Mouse (Mus musculus) lung, embryonic 15.5 days (tissue): ENCODE data around the gene Pom121. TPM values are rescaled to one million over a fixed set of nuclear protein-coding genes. Genes with fewer than 3 reads are reported as not detected.
"Not testable (repeated sequence)": the region's sequence is repeated elsewhere in the genome, so short reads cannot be mapped to it uniquely, and the experiment has no call there.

Experiments
- ATAC-seq: fragments of 200-750 bp; cut with Nextera tagmentation; 2 replicates; pipeline ENCODE4 v1.8.0; 2017; ENCODE audit warnings: moderate number of reproducible peaks, borderline replicate concordance; ENCODE audit not compliant: low FRiP score, low TSS enrichment; ENCODE audit errors: extremely low read depth
- H3K27ac ChIP-seq: fragments of 300-500 bp; sonication (generic); 2 replicates; pipeline ENCODE4 v1.5.1; 2015; ENCODE audit warnings: moderate library complexity, mild to moderate bottlenecking, inconsistent platforms
- H3K27me3 ChIP-seq: fragments of 300-500 bp; sonication (generic); 2 replicates; pipeline ENCODE4 v1.6.1; 2015; ENCODE audit warnings: inconsistent platforms
- H3K36me3 ChIP-seq: fragments of 300-500 bp; sonication (generic); 2 replicates; pipeline ENCODE4 v1.6.1; 2015; ENCODE audit warnings: inconsistent platforms
- H3K4me1 ChIP-seq: fragments of 300-500 bp; sonication (generic); 2 replicates; pipeline ENCODE4 v1.6.1; 2015; ENCODE audit warnings: inconsistent platforms
- H3K4me2 ChIP-seq: fragments of 300-500 bp; sonication (generic); 2 replicates; pipeline ENCODE4 v1.6.1; 2015; ENCODE audit warnings: inconsistent platforms, mild to moderate bottlenecking, moderate library complexity
- H3K4me3 ChIP-seq: fragments of 300-500 bp; sonication (generic); 2 replicates; pipeline ENCODE4 v1.5.1; 2015; ENCODE audit warnings: mild to moderate bottlenecking, inconsistent platforms
- H3K9ac ChIP-seq: fragments of 300-500 bp; sonication (generic); 2 replicates; pipeline ENCODE4 v1.6.1; 2015; ENCODE audit warnings: inconsistent platforms
- H3K9me3 ChIP-seq: fragments of 300-500 bp; sonication (generic); 2 replicates; pipeline ENCODE4 v1.6.1; 2016; ENCODE audit warnings: inconsistent platforms
- WGBS: fragments of 180-500 bp; shearing (Covaris S2); methylation state at CpG from one replicate; pipeline ENCODE4 v1.1.7; 2015; 5-methylcytosine and 5-hydroxymethylcytosine counted together
- polyA plus RNA-seq: library from polyadenylated mRNA; unstranded; fragments of >200 nt; fragmentation: Nextera tagmentation; extraction: Ambion mirVana; gene quantifications from 2 replicates; pipeline ENCODE4 v1.2.1, GENCODE M21; 2015

Pom121 gene
- polyA plus RNA-seq, 1 experiment from 2014 or later = 12.8 TPM

DNA sequence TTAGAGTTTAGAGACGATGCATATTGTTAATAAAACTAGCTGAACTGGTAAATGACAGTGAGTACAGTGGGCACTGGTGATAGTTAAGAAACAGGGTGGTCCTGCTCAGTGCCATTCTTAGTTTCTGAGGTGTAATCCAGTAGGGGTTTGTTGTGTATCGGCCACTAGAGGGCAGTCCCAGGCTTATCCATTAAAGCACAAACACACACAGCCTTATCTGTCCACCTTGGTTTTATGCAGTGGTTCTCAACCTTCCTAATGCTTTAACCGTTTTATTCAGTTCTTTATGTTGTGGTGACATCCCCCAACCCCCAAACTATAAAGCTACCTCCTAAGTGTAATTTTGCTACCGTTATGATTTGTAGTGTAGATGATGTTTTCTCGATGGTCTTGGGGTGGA lies 1.5 kb upstream of the Pom121 start:
- Histone ChIP-seq H3K4me1 (peaks cover 16% of the 10 kb centered on the region), H3K9ac (no peak overlapping the region), H3K4me2 (no peak overlapping the region), H3K27ac (no peak overlapping the region), H3K27me3 (no peaks in the 10 kb centered on the region), H3K36me3 (peaks cover 15% of the 10 kb centered on the region), H3K9me3 (no peaks in the 10 kb centered on the region), H3K4me3 (no peak overlapping the region)
- 42% methylated on average over 5 of the region's 5 CpGs for WGBS
- ATAC-seq = no peak

DNA sequence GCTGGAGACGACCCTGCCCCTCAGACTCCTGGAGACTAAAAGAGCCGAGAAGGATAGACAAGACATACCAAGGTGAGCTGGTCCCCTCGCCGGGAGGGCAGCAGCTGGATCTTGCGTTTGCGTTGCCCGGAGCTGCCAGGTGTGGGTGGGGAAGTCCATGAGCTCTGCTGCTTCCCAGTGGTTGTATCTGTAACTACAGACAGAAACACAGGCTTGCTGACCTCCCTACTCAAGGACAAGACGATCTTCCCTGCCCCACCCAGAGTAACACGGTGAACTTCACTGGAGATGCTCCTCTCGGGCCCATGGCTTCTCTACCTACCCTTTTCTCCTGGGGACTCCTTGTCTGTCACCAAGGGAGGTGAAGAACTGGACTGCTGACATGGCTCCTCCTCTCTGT lies 10.6 kb downstream of the Pom121 start:
- H3K4me1 ChIP-seq = no peaks in the 10 kb centered on the region
- H3K36me3 ChIP-seq = peaks cover 94% of the 10 kb centered on the region
- no peak overlapping the region for H3K4me3 ChIP-seq
- no peak for ATAC-seq
- H3K4me2 ChIP-seq = no peak overlapping the region
- no peaks in the 10 kb centered on the region for H3K27me3 ChIP-seq
- 81% methylated on average over 10 of the region's 10 CpGs for WGBS
- H3K27ac ChIP-seq = no peak overlapping the region
- H3K9ac ChIP-seq = no peak overlapping the region
- no peaks in the 10 kb centered on the region for H3K9me3 ChIP-seq

DNA sequence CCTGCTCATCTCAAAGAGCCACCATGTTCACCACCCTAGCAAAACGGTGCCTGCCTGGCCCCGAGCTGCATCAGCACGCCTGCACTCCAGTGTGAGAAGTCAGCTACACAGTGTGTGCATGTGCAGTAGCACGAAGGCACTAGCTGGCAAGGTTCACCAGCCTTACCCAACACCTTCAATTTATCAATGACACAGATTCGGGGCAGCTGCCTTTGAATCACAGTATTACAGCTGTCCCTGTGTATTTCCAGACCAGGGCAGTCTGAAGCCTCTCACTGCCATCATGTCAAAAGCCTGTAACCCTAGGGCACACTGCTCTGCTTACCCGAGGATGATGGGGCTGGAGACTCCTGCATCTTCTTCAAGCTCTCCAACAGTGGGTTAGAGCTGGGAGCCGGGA lies 11.6 kb downstream of the Pom121 start:
- Histone ChIP-seq H3K9me3 (no peaks in the 10 kb centered on the region), H3K27ac (no peak overlapping the region), H3K4me3 (no peak overlapping the region), H3K36me3 (peaks cover 95% of the 10 kb centered on the region), H3K4me2 (no peak overlapping the region), H3K9ac (no peak overlapping the region), H3K27me3 (no peaks in the 10 kb centered on the region), H3K4me1 (no peaks in the 10 kb centered on the region)
- no peak for ATAC-seq
- 82% methylated on average over 7 of the region's 7 CpGs for WGBS

DNA sequence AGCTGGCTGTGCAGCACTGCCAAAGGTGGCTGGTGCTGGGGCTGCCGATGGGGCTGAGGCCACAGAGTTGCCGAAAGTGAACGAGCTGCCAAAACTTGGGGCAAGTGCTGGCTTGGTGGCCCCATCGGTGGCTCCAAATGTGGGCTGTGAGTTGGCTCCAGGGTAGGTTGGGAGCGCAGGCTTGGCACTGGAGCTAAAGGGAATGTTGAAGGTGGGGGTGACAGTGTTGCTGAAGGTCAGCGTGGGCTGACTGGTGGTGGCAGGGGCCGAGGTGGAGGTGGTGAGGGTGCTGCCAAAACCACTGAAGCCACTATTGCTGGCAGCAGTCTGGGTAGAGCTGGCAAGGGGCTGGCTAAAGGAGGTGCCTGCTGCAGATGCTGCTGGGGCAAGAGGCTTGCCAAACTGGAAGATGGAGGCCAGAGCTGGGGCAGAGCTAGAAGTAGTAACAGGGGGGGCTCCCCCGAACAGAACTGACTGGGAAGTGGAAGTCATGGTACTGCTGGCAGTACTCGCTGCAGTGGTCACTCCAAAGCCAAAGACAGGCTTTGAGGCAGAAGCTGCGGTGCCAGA lies 12.9 kb downstream of the Pom121 start:
- no peaks in the 10 kb centered on the region for H3K27me3 ChIP-seq
- H3K4me2 ChIP-seq = no peak overlapping the region
- H3K9ac ChIP-seq = no peak overlapping the region
- no peaks in the 10 kb centered on the region for H3K9me3 ChIP-seq
- H3K27ac ChIP-seq = no peak overlapping the region
- no peaks in the 10 kb centered on the region for H3K4me1 ChIP-seq
- 95% methylated on average over 10 of the region's 10 CpGs for WGBS
- H3K36me3 ChIP-seq = peaks cover 90% of the 10 kb centered on the region
- no peak overlapping the region for H3K4me3 ChIP-seq
- ATAC-seq = no peak

DNA sequence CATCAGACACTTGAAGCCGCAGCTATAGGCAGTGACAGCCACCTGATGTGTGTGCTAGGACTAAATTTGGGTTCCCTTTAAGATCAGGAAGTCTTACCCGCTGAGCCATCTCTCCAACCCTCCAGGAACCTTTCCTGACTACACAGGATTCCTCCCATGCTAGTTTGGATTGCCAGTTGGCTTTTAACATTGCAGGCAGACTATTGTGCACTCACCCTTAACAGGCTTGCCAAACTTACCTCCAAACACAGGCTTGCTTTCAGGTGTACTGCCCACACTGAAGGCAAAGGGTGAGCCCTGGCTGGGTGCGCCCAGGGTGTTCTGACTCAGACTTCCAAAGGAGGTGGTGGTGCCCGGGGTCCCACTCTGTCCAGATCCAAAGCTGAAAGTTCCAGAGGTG lies 13.7 kb downstream of the Pom121 start:
- no peak for ATAC-seq
- 93% methylated on average over 4 of the region's 4 CpGs for WGBS

DNA sequence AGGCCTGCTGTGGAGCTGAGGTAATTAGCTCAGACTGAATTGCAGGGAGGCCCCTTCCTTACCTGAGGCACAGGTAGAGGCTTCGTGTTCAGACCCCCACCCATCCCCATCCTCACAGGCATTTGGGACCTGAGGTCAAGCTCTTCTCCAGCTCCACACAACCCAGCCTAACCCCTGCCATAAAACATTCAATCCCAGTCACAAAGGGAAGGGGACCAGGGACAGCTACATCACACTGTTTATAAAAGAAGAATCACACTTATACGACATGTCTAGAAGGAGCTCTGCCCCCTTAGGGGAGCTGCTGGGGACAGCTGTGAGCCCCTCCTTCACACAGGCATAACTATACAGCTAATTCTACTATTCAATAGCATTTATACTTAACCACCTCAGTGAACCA lies 18.0 kb downstream of the Pom121 start:
- no peak overlapping the region for H3K4me3 ChIP-seq
- no peaks in the 10 kb centered on the region; the same call in 1 of the 2 replicates for H3K4me1 ChIP-seq
- no peak overlapping the region for H3K9ac ChIP-seq
- peaks cover 90% of the 10 kb centered on the region for H3K36me3 ChIP-seq
- H3K27ac ChIP-seq = no peak overlapping the region
- no peak for ATAC-seq
- H3K9me3 ChIP-seq = no peaks in the 10 kb centered on the region
- H3K4me2 ChIP-seq = no peak overlapping the region
- WGBS = 47% methylated on average over 2 of the region's 2 CpGs
- no peaks in the 10 kb centered on the region for H3K27me3 ChIP-seq

More for the DNA sequence above, 13.7 kb downstream of the Pom121 start:
- no peaks in the 10 kb centered on the region for H3K4me1 ChIP-seq
- H3K9me3 ChIP-seq = no peaks in the 10 kb centered on the region
- H3K27me3 ChIP-seq = no peaks in the 10 kb centered on the region
- H3K36me3 ChIP-seq = peaks cover 94% of the 10 kb centered on the region
- H3K4me3 ChIP-seq = no peak overlapping the region
- no peak overlapping the region for H3K27ac ChIP-seq
- H3K9ac ChIP-seq = no peak overlapping the region
- no peak overlapping the region for H3K4me2 ChIP-seq

- Histone ChIP-seq H3K4me1 (peaks cover 7% of the 10 kb centered on the region), H3K9ac (no peak overlapping the region), H3K36me3 (peaks cover 78% of the 10 kb centered on the region), H3K4me3 (no peak overlapping the region), H3K4me2 (no peak overlapping the region), H3K27ac (no peak overlapping the region), H3K27me3 (no peaks in the 10 kb centered on the region), H3K9me3 (no peaks in the 10 kb centered on the region)
- WGBS = 50% methylated on average over 8 of the region's 8 CpGs
- ATAC-seq = 0 out of 2 replicates have a peak, but pooled peaks have one; percentile 17
Measured at GRCm38 (mm10) chr5:135375167-135375566, 19.2 kb downstream of the Pom121 start.

DNA sequence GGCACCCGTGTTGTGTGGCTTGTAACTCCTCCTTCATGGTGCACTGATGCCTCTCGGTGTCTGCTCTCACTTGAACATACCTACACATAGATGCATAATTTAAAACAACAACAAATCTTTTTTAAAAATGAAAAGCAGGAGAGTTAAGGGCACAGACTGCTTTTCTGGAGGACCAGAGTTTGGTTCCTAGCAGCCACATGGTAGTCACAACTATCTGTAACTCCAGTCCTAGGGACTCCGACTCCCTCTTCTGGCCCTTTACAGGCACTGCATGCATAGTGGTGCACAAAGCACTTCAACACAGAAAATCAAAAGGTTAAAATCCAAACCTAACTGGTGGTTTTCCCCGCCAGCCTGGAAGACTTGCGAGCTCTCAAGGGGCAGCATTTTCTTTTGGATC lies 20.7 kb downstream of the Pom121 start:
- no peak overlapping the region for H3K9ac ChIP-seq
- H3K36me3 ChIP-seq = peaks cover 62% of the 10 kb centered on the region
- H3K4me1 ChIP-seq = peaks cover 15% of the 10 kb centered on the region
- WGBS = 98% methylated on average over 5 of the region's 5 CpGs
- no peak overlapping the region for H3K27ac ChIP-seq
- no peak for ATAC-seq
- H3K4me2 ChIP-seq = no peak overlapping the region
- H3K27me3 ChIP-seq = no peaks in the 10 kb centered on the region
- H3K4me3 ChIP-seq = no peak overlapping the region
- no peaks in the 10 kb centered on the region for H3K9me3 ChIP-seq

DNA sequence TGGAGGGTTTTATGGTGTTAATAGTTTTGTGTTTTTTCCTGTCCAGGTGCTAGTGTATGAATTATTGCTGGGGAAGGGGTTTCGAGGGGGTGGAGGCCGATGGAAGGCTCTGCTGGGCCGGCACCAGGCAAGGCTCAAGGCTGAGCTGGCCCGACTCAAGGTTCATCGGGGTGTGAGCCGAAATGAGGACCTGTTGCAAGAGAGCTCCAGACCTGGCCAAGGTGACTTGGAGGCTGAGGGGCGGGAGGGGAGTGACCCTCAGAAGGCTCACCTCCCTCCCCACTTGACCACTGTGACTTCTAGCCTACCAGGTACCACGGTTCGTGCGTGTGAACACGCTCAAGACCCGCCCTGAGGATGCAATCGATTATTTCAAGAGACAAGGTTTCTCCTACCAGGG lies 23.2 kb downstream of the Pom121 start:
- Histone ChIP-seq H3K4me1 (peaks cover 15% of the 10 kb centered on the region), H3K9ac (no peak overlapping the region), H3K4me3 (no peak overlapping the region), H3K36me3 (peaks cover 43% of the 10 kb centered on the region), H3K27me3 (no peaks in the 10 kb centered on the region), H3K9me3 (no peaks in the 10 kb centered on the region), H3K27ac (no peak overlapping the region), H3K4me2 (no peak overlapping the region)
- WGBS = 91% methylated on average over 13 of the region's 13 CpGs
- ATAC-seq = no peak

- peaks cover 31% of the 10 kb centered on the region for H3K36me3 ChIP-seq
- H3K27ac ChIP-seq = peak within 1 kb of the TSS; percentile 91
- H3K4me1 ChIP-seq = peaks cover 15% of the 10 kb centered on the region
- WGBS = under 1% methylated on average over 63 of the region's 64 CpGs
- peak within 1 kb of the TSS; percentile 98 for H3K4me3 ChIP-seq
- H3K4me2 ChIP-seq = peak within 1 kb of the TSS; percentile 79
- ATAC-seq = peak; percentile 71; the same call in 1 of the 2 replicates
- H3K27me3 ChIP-seq = no peaks in the 10 kb centered on the region
- no peaks in the 10 kb centered on the region for H3K9me3 ChIP-seq
- peak within 1 kb of the TSS; percentile 76 for H3K9ac ChIP-seq
Measured at GRCm38 (mm10) chr5:135369787-135370654, 24.3 kb downstream of the Pom121 start, which contains the start of gene Nsun5. TSS of gene Nsun5 (plus strand) at chr5:135369953.

DNA sequence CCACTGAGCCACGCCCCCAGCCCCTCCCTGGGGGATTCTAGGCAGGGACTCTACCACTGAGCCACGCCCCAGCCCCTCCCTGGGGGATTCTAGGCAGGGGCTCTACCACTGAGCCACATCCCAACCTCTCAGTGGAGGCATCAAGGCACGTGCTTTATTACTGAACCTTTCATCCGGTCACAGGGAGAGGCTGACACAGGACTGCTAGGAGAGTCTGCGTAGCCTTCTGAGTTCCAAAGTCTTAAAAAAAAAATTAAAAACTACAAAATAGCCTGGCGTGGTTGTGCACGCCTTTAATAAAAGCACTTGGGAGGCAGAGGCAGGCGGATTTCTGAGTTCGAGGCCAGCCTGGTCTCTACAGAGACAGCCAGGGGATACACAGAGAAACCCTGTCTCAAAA lies 25.1 kb downstream of the Pom121 start:
- Histone ChIP-seq H3K9ac (peak overlapping the region; percentile 76), H3K36me3 (peaks cover 23% of the 10 kb centered on the region), H3K4me2 (peak overlapping the region; percentile 79), H3K4me3 (peak overlapping the region; percentile 98), H3K4me1 (peaks cover 15% of the 10 kb centered on the region), H3K27ac (peak overlapping the region; percentile 91)
- not testable (repeated sequence) for H3K27me3 ChIP-seq, ATAC-seq, H3K9me3 ChIP-seq
- 55% methylated on average over 9 of the region's 9 CpGs for WGBS

DNA sequence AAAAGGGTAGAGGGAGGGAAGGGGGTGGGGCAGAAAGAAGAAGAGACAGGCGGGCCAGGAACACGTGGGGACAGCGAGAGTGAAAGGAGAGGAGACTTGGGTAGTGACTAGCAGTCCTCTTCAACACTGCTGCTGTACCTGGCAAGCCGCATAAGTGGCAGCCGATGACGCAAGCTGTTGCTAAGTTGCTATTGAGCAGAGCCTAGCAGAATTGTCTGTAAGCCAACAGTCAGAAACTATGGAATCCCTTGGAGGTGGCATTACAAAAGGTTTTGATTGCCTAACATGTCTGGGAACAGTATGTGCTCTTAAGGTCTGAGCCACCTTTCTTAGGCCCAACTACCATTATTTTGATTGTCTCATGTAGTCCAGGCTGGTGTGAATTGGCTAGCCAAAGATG lies 26.0 kb downstream of the Pom121 start:
- H3K9me3 ChIP-seq = no peaks in the 10 kb centered on the region
- no peak overlapping the region for H3K4me3 ChIP-seq
- no peak overlapping the region for H3K4me2 ChIP-seq
- H3K4me1 ChIP-seq = peaks cover 15% of the 10 kb centered on the region
- no peaks in the 10 kb centered on the region for H3K27me3 ChIP-seq
- H3K9ac ChIP-seq = no peak overlapping the region
- no peak overlapping the region for H3K27ac ChIP-seq
- 88% methylated on average over 6 of the region's 6 CpGs for WGBS
- no peak for ATAC-seq
- peaks cover 14% of the 10 kb centered on the region for H3K36me3 ChIP-seq
